Mouse (Mus musculus): ENCODE measurements at regions not wholly inside any gene's neighbourhood (a gene's known extent, or its start where the extent isn't known, plus 50 kb on each side); places are given as distances from the start of the nearest gene placed in this dataset.

GRCm38 (mm10) chr3:60417001-60417400, 55.6 kb upstream of the Mbnl1 start:
- TF ChIP-seq CTCF (IDR thresholded peaks at IDR 0.05; ENCODE audit: low read depth, low read length) (no peak), GATA1 (IDR thresholded peaks at IDR 0.05; ENCODE audit: borderline replicate concordance, low read length) (no peak)
